Mouse (Mus musculus) lung, adult 2 months (tissue): Measurements from ENCODE around the gene Gm20489.

Source experiments
- CTCF ChIP-seq: fragments of 200-500 bp; IDR thresholded peaks from 2 replicates; pipeline ENCODE4 v1.5.1; 2011; ENCODE audit warnings: mild to moderate bottlenecking, low read length, control low read depth; ENCODE audit not compliant: insufficient read depth
- POLR2A ChIP-seq: fragments of 200-500 bp; IDR thresholded peaks from 2 replicates; pipeline ENCODE4 v1.6.1; 2011; ENCODE audit warnings: low read depth, mild to moderate bottlenecking, control low read depth, low read length, borderline replicate concordance; ENCODE audit errors: extremely low read depth

DNA sequence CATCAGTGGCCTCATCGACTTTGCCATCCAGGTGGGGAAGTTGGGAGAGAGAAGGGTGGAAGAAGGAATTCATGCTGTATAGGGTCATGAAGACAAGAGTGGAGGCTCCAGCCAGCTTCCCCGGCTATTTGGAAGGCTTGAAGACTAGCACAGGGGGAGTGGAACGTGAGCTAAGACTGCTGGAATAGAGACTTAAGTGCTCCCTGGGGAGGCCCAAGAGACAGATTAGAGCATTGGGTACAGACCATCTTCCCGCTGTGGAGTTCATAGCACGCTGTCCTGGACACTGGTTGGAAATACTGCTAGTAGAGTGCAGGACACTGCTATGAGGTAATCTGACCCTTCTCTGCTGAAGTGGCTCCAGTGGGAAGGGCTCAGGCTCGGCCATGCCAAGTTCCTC lies 14.0 kb upstream of the Gm20489 start:
- no peak for TF ChIP-seq POLR2A
- TF ChIP-seq CTCF: no peak
